Mouse (Mus musculus) neural tube, embryonic 12.5 days (tissue): ENCODE results near the gene Timp2. TPM values are rescaled to one million over a fixed set of nuclear protein-coding genes. Genes with fewer than 3 reads are reported as not detected.

Experiments
- ATAC-seq: fragments of 200-750 bp; cut with Nextera tagmentation; 2 replicates; pipeline ENCODE4 v1.8.0; 2017; ENCODE audit warnings: low read depth, mild to moderate bottlenecking, moderate TSS enrichment, moderate library complexity; ENCODE audit not compliant: low FRiP score
- H3K27ac ChIP-seq: fragments of 300-500 bp; sonication (generic); 2 replicates; pipeline ENCODE4 v1.5.1; 2016
- H3K27me3 ChIP-seq: fragments of 300-500 bp; sonication (generic); replicated peaks from 2 replicates; pipeline ENCODE4 v1.6.1; 2016; ENCODE audit warnings: mild to moderate bottlenecking
- H3K36me3 ChIP-seq: fragments of 300-500 bp; sonication (generic); 2 replicates; pipeline ENCODE4 v1.6.1; 2016; ENCODE audit warnings: mild to moderate bottlenecking
- H3K4me1 ChIP-seq: fragments of 300-500 bp; sonication (generic); 2 replicates; pipeline ENCODE4 v1.6.1; 2016
- H3K4me2 ChIP-seq: fragments of 300-500 bp; sonication (generic); replicated peaks from 2 replicates; pipeline ENCODE4 v1.6.1; 2016; ENCODE audit warnings: mild to moderate bottlenecking
- H3K4me3 ChIP-seq: fragments of 300-500 bp; sonication (generic); 2 replicates; pipeline ENCODE4 v1.5.1; 2016
- H3K9ac ChIP-seq: fragments of 300-500 bp; sonication (generic); 2 replicates; pipeline ENCODE4 v1.6.1; 2016; ENCODE audit warnings: mild to moderate bottlenecking
- H3K9me3 ChIP-seq: fragments of 300-500 bp; sonication (generic); 2 replicates; pipeline ENCODE4 v1.6.1; 2016; ENCODE audit warnings: mild to moderate bottlenecking
- WGBS: fragments of 180-500 bp; shearing (Covaris S2); methylation state at CpG from one replicate; pipeline ENCODE4 v1.1.7; 2016; 5-methylcytosine and 5-hydroxymethylcytosine counted together
- polyA plus RNA-seq: library from polyadenylated mRNA; unstranded; fragments of >200 nt; fragmentation: Nextera tagmentation; extraction: Ambion mirVana; gene quantifications from 2 replicates; pipeline ENCODE4 v1.2.1, GENCODE M21; 2016

Timp2 gene
- polyA plus RNA-seq, 1 experiment from 2014 or later = 50.0 TPM

DNA sequence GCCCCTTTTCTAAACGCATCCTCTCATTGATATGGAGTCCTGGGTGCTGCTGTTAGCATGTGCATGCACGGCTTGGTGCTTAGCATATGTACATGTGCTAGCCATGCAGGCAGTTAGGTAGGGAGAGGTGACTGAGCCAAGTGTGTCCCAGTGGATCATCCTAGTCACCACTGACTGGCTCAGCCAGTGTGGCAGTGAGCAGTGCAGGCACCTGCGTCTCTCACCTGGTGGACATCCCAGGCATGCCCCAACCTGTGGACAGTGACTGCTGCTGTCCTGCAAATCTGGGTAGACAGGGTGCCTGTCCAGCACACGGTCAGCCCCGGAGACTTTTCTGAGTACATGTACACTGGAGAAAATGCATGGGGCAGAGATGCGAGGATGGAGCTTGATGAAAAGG is 27.0 kb downstream of the Timp2 start:
- 96% methylated on average over 6 of the region's 6 CpGs for WGBS
- no peak for ATAC-seq
- Histone ChIP-seq H3K27ac (no peak overlapping the region), H3K27me3 (no peaks in the 10 kb centered on the region), H3K9ac (no peak overlapping the region), H3K4me2 (no peak overlapping the region), H3K9me3 (no peaks in the 10 kb centered on the region), H3K4me3 (no peak overlapping the region), H3K4me1 (peaks cover 16% of the 10 kb centered on the region), H3K36me3 (peaks cover 14% of the 10 kb centered on the region; the same call in 1 of the 2 replicates)

DNA sequence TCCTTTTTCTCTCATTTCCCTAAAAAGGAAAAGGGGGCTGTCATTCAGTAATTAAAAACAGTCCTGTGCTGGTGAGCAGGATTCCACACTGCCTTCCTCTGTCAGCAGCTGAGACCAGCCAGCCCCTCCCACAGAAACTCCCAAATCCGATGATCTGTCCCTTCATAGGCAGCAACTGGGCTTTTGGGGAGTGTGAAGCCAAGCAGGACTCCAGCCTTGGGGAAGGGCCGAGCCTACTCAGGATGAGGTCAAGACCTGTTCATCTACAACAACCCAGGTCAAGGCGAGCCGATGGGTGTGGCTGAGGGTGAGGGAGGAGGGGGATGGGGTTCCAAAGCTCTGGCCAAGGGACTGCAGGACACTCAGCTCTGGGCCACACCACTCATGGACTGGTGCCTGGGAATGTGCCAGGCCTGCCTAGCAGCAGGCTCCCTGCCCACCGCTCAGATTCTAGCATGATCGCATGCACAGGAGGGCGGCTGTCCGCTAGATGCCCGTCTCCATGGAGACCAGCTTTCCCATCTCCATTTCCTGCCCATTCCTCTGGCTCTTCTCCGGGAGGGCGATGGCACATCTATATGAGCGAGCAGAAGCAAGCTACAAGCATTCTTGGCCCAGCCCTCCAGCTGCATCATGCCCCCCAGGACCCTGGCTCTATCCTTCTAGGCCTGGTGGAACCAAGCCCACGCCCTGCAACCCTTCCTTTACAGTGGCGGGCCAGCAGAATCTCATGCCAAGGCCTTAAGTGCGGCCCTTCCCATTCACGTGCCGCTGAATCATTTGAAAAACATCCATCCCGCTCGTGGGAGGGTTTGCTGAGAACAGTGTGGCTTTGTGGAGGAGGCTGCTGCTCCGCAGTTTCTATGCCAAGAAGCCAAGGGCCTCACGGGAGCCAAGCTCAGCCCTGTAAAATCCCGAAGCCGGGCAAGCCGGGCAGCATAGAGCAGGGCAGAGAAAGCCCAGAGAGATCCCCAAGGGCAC is 28.3 kb downstream of the Timp2 start:
- Histone ChIP-seq H3K4me3 (no peak overlapping the region), H3K9me3 (no peaks in the 10 kb centered on the region), H3K27me3 (no peaks in the 10 kb centered on the region), H3K36me3 (peaks cover 7% of the 10 kb centered on the region; the same call in 1 of the 2 replicates), H3K4me2 (no peak overlapping the region), H3K4me1 (peaks cover 16% of the 10 kb centered on the region), H3K27ac (peak overlapping the region; percentile 37; the same call in 1 of the 2 replicates), H3K9ac (0 out of 2 replicates have a peak overlapping the region, but pooled peaks have one; percentile 17)
- ATAC-seq = peak; percentile 53; the same call in 1 of the 2 replicates
- WGBS = 82% methylated on average over 24 of the region's 24 CpGs

DNA sequence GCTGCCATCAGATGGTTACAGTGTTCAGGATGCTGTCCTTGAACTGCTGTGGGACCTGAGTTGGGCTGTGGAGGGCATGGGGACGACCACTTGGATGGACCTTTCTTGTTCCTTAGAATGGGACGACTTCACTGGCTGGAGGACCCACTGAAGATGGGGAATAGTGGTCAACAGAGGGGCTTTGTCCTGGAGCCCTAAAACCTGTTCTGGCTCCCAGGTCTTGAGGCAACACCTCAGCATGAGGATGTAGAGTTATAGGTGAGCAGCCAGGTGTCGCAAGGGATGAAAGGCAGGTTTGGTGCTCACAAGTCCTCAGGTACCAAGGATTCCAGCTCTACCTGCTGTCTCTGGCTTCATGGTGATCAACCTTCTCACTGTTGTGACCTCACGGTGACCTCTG is 29.0 kb downstream of the Timp2 start:
- WGBS = 95% methylated on average over 4 of the region's 4 CpGs
- peaks cover 23% of the 10 kb centered on the region for H3K4me1 ChIP-seq
- no peak overlapping the region for H3K27ac ChIP-seq

DNA sequence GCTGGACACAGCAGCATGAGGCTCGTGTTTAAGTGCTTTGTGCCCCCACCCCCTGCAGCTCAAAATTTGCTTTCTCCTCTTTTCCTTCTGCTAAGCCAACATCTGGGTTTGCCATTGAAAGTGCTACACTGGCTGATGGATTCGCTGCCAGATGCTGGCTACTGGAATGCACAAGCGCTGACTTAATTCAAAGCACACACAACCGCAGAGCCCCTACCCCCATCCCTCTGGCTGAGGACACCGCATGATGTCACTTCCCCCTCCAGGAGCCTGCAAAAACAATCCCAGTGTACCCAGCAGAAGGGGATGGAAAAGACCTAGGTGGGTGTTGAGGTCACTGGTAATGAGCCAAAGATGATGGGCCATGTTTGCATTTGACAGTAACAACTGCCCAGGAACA is 31.0 kb downstream of the Timp2 start:
- peaks cover 1% of the 10 kb centered on the region; the same call in 1 of the 2 replicates for H3K36me3 ChIP-seq
- 83% methylated on average over 5 of the region's 5 CpGs for WGBS
- H3K27me3 ChIP-seq = no peaks in the 10 kb centered on the region
- no peak overlapping the region for H3K4me2 ChIP-seq
- no peak for ATAC-seq
- no peak overlapping the region for H3K9ac ChIP-seq
- peaks cover 23% of the 10 kb centered on the region for H3K4me1 ChIP-seq
- H3K27ac ChIP-seq = no peak overlapping the region
- H3K4me3 ChIP-seq = no peak overlapping the region
- H3K9me3 ChIP-seq = no peaks in the 10 kb centered on the region

More for the DNA sequence above, 29.0 kb downstream of the Timp2 start:
- H3K4me2 ChIP-seq = no peak overlapping the region
- H3K9me3 ChIP-seq = no peaks in the 10 kb centered on the region
- H3K9ac ChIP-seq = no peak overlapping the region
- no peak overlapping the region for H3K4me3 ChIP-seq
- no peak for ATAC-seq
- peaks cover 7% of the 10 kb centered on the region; the same call in 1 of the 2 replicates for H3K36me3 ChIP-seq
- H3K27me3 ChIP-seq = no peaks in the 10 kb centered on the region

DNA sequence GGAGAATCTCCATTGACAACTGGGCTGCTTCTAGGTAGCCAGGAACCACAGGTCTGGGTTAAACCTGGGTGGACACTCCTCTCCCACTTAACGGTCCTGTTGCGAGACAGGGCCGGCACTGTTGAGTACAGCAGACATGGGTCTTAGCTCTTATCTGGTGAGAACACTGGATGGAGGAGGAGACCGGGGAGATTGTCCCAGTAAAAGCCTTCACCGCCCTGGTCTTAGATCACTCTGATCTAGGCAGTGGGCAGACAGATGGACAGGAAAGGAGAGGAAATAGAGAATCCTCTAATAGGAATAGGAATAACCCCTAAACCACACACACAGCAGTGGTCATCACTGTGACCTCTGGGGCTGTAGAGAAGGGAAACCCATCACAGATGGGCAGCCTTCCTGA is 31.6 kb downstream of the Timp2 start:
- Histone ChIP-seq H3K36me3 (peaks cover 7% of the 10 kb centered on the region), H3K9me3 (no peaks in the 10 kb centered on the region), H3K4me3 (no peak overlapping the region), H3K27ac (no peak overlapping the region), H3K9ac (no peak overlapping the region), H3K4me1 (peaks cover 23% of the 10 kb centered on the region), H3K27me3 (no peaks in the 10 kb centered on the region), H3K4me2 (no peak overlapping the region)
- WGBS = 89% methylated on average over 5 of the region's 5 CpGs
- ATAC-seq = no peak

DNA sequence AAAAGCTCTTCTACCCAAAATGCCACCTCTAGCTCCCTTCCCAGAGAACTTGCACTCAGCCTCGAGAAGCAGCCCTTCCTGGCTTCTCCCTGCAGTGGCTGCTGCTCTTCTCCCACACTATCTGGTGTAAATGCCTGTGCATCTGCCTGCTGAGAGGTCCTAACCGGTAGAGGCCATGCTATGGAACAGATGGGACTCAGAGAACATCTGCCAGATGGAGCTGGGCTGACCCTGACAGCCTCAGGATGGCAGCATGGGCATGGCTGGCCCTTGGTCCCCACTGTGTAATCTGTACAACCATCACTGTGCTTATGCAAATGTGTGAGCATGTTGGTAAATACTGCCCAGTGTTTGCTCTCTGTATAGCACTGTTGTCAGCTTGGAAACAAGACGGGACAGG is 32.9 kb downstream of the Timp2 start:
- 52% methylated on average over 3 of the region's 3 CpGs for WGBS
- H3K4me1 ChIP-seq = peaks cover 18% of the 10 kb centered on the region
- ATAC-seq = no peak

DNA sequence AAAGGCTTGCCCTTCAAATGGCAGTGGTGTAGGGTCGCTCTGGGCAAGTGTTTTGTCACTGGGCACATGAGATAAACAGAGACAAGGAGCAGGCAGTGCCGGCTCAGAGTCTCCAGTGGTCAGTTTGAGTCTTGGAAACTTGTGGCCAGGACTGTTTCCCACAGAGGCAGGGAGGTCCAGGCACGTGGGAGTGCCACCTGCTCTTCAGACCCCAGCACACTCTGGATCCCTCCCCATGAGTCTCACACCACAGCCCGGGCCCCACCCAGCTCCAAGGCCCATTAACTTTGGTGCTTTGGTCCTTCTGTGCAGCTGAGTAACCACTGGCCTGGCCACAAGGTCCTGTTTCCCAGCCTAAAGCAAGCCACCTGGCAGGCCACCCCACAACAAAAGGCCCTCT is 33.6 kb downstream of the Timp2 start:
- no peak for ATAC-seq
- 64% methylated on average over 4 of the region's 4 CpGs for WGBS
- Histone ChIP-seq H3K9ac (no peak overlapping the region), H3K4me1 (peaks cover 11% of the 10 kb centered on the region), H3K4me2 (no peak overlapping the region), H3K27me3 (no peaks in the 10 kb centered on the region), H3K9me3 (no peaks in the 10 kb centered on the region), H3K4me3 (no peak overlapping the region), H3K27ac (no peak overlapping the region), H3K36me3 (peaks cover 11% of the 10 kb centered on the region)

More for the DNA sequence above, 32.9 kb downstream of the Timp2 start:
- no peaks in the 10 kb centered on the region for H3K27me3 ChIP-seq
- no peak overlapping the region for H3K4me2 ChIP-seq
- no peaks in the 10 kb centered on the region for H3K9me3 ChIP-seq
- H3K27ac ChIP-seq = no peak overlapping the region
- no peak overlapping the region for H3K9ac ChIP-seq
- H3K36me3 ChIP-seq = peaks cover 11% of the 10 kb centered on the region
- H3K4me3 ChIP-seq = no peak overlapping the region

DNA sequence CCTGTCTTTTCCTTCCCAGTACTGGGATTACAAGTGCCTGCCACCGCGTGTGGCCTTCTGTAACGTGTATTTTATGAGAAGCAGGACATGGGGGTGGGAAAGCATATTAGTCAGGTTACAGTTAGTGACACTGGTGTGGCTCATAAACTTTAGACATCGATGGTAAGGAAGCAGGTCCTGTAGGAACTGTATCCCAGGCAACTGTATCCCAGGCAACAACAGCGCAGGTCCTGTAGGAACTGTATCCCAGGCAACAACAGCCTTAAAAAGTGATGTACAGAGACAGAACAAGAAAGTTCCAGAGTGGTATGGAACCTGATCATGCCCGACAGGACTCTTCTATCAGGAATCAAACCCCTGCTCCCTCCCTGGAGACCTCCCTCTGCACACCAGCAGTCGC is 34.0 kb downstream of the Timp2 start:
- Histone ChIP-seq H3K9me3 (no peaks in the 10 kb centered on the region), H3K27me3 (no peaks in the 10 kb centered on the region), H3K4me2 (no peak overlapping the region), H3K27ac (no peak overlapping the region), H3K4me1 (peaks cover 9% of the 10 kb centered on the region), H3K9ac (no peak overlapping the region), H3K36me3 (peaks cover 11% of the 10 kb centered on the region), H3K4me3 (no peak overlapping the region)
- no peak for ATAC-seq
- 69% methylated on average over 7 of the region's 7 CpGs for WGBS

DNA sequence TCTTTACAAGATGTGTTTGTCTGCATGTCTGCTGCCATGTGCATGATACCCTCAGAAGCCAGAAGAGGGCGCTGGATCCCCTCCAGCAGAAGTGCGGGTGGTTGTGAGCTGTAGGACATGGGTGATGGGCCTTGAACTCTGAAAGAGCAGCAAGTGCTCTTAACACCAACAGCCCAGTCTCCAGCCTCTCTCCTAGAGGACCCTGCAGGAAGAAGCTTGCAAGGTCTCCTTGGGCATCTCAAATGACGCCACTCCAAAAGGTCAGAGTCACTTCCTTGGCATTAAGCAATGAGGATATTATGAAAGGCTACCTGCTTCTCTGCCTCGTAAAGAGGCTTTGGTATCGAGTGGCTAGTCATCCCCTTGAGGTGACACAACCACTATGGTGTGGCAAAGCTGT is 36.9 kb downstream of the Timp2 start:
- ATAC-seq = no peak
- no peak overlapping the region for H3K27ac ChIP-seq
- no peak overlapping the region for H3K4me2 ChIP-seq
- H3K36me3 ChIP-seq = peaks cover 17% of the 10 kb centered on the region
- no peak overlapping the region for H3K4me3 ChIP-seq
- peaks cover 6% of the 10 kb centered on the region for H3K4me1 ChIP-seq
- H3K9ac ChIP-seq = no peak overlapping the region
- no peaks in the 10 kb centered on the region for H3K9me3 ChIP-seq
- H3K27me3 ChIP-seq = no peaks in the 10 kb centered on the region
- 69% methylated on average over 5 of the region's 5 CpGs for WGBS

DNA sequence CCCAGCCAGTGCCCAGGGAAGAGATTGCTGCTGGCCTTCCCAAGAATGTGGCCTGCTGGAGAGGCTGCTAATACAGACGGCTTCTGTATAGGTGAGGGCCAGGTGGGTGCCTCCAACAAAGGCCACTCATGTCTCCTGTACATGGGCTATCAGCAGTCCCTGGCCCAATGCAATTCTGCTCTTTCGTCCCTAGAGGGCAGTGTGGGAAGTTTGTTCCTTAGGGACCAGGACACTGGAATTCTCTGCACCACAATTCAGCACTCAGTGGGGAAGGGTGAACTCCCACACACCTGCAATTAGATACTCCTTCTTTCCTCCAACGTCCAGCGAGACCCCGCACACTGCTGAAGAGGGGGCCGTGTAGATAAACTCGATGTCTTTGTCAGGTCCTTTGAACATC is 38.4 kb downstream of the Timp2 start:
- ATAC-seq = no peak
- H3K9ac ChIP-seq = no peak overlapping the region
- H3K36me3 ChIP-seq = peaks cover 17% of the 10 kb centered on the region
- WGBS = 23% methylated on average over 7 of the region's 7 CpGs
- H3K27ac ChIP-seq = no peak overlapping the region
- no peaks in the 10 kb centered on the region for H3K9me3 ChIP-seq
- H3K4me2 ChIP-seq = no peak overlapping the region
- no peaks in the 10 kb centered on the region for H3K27me3 ChIP-seq
- no peak overlapping the region for H3K4me3 ChIP-seq
- peaks cover 6% of the 10 kb centered on the region for H3K4me1 ChIP-seq

DNA sequence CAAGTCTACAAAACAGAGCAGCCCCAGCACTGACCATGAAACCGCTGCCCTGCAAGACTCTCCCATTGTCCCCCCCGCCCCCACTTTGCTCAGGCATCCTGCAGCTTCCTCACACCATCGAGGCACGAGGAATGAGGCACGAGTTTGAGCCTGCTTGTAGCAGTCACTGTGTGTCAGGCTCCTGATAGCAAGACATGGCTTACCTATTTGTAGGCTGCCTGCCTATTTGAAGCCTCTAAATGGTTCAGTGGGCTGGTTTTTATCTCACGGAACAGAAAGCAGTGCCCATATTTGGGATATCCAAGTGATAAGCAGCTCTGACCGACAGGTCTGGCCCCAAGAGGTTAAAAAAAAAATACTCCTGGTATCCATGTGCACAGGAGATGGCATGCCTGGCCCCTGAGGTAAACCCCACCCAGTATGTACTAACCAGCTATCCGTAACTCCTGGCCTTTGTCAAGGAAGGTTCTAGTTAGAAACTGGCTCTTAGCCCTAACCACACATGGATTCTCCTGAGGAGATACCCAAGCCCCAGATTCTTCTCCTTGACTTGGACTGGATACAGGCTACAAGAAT is 39.2 kb downstream of the Timp2 start:
- no peak overlapping the region for H3K27ac ChIP-seq
- H3K9me3 ChIP-seq = no peaks in the 10 kb centered on the region
- H3K36me3 ChIP-seq = peaks cover 20% of the 10 kb centered on the region
- H3K9ac ChIP-seq = 0 out of 2 replicates have a peak overlapping the region, but pooled peaks have one; percentile 17
- H3K4me3 ChIP-seq = no peak overlapping the region
- no peak for ATAC-seq
- no peaks in the 10 kb centered on the region for H3K27me3 ChIP-seq
- 90% methylated on average over 8 of the region's 8 CpGs for WGBS
- no peak overlapping the region for H3K4me2 ChIP-seq
- H3K4me1 ChIP-seq = no peaks in the 10 kb centered on the region

DNA sequence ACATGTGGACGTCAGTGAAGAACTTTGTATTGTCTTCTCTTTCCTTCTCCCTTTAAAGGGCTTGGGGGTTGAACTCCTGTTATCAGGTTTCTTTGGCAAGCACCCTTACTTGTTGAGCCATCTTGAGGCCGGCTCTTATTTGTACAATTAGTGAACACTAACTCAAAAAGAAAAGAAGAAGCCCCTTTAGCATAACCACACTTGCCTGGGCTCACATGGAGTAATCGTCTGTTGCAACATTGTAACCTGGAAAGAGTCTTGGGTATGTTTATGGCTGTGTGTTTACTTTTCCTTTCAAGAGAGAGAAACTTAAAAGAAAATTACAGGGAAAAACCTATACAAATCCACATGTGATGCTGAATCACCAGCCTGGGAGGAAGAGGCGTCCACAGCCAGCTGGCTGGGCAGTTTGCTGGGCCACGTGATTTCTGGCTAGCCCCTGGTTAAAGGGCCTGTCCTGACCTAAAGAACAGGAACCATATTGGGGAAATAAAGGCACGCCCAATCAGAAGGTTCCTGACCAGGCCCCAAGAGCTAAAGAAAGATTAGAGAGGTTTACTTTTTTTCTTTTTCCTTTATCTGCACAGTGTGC is 43.3 kb downstream of the Timp2 start:
- 84% methylated on average over 6 of the region's 6 CpGs for WGBS
- peaks cover 36% of the 10 kb centered on the region for H3K36me3 ChIP-seq
- no peaks in the 10 kb centered on the region; the same call in 1 of the 2 replicates for H3K9me3 ChIP-seq

More for the DNA sequence above, 43.3 kb downstream of the Timp2 start:
- Histone ChIP-seq H3K27me3 (no peaks in the 10 kb centered on the region), H3K9ac (no peak overlapping the region), H3K4me1 (no peaks in the 10 kb centered on the region), H3K4me2 (no peak overlapping the region), H3K27ac (no peak overlapping the region), H3K4me3 (no peak overlapping the region)
- ATAC-seq = no peak
